Mouse (Mus musculus) lung, postnatal 0 days (tissue): ENCODE data around the gene Ier5l.

Experiments used
- CTCF ChIP-seq: IDR thresholded peaks from 2 replicates; pipeline ENCODE4 v1.5.1; 2016; ENCODE audit warnings: antibody characterized with exemption, mild to moderate bottlenecking
- EP300 ChIP-seq: IDR thresholded peaks from 2 replicates; pipeline ENCODE4 v1.6.1; 2016; ENCODE audit warnings: antibody characterized with exemption, mild to moderate bottlenecking, control low read depth

GRCm38 (mm10) chr2:30440701-30441517, 33.1 kb downstream of the Ier5l start:
- TF ChIP-seq CTCF (peak; percentile 92), EP300 (no peak)
